Mouse (Mus musculus) heart, postnatal 0 days (tissue): ENCODE results near the gene Cep164. TPM values are rescaled to one million over a fixed set of nuclear protein-coding genes. Genes with fewer than 3 reads are reported as not detected.
"Not testable (repeated sequence)": the region's sequence is repeated elsewhere in the genome, so short reads cannot be mapped to it uniquely, and the experiment has no call there.

Experiments used
- ATAC-seq: fragments of 200-750 bp; cut with Nextera tagmentation; 2 replicates; pipeline ENCODE4 v1.8.0; 2017; ENCODE audit warnings: low read depth, moderate number of reproducible peaks, moderate library complexity; ENCODE audit not compliant: insufficient read depth
- DNase-seq: peaks from one replicate; pipeline ENCODE4 v3.0.0-alpha.2; 2016; ENCODE audit warnings: low spot score
- H3K27ac ChIP-seq: fragments of 300-500 bp; sonication (generic); 2 replicates; pipeline ENCODE4 v1.5.1; 2014; ENCODE audit warnings: low read depth, mild to moderate bottlenecking
- H3K27me3 ChIP-seq: fragments of 300-500 bp; sonication (generic); 2 replicates; pipeline ENCODE4 v1.6.1; 2014; ENCODE audit warnings: low read length, mixed read lengths; ENCODE audit not compliant: control insufficient read depth, insufficient read depth
- H3K36me3 ChIP-seq: fragments of 300-500 bp; sonication (generic); replicated peaks from 2 replicates; pipeline ENCODE4 v1.6.1; 2014; ENCODE audit warnings: low read length, mixed read lengths; ENCODE audit not compliant: control insufficient read depth, insufficient read depth
- H3K4me1 ChIP-seq: fragments of 300-500 bp; sonication (generic); 2 replicates; pipeline ENCODE4 v1.6.1; 2014; ENCODE audit warnings: antibody characterized with exemption; ENCODE audit not compliant: control insufficient read depth, insufficient read depth
- H3K4me2 ChIP-seq: fragments of 300-500 bp; sonication (generic); 2 replicates; pipeline ENCODE4 v1.6.1; 2014; ENCODE audit warnings: low read depth, mild to moderate bottlenecking, low read length, moderate library complexity
- H3K4me3 ChIP-seq: fragments of 300-500 bp; sonication (generic); 2 replicates; pipeline ENCODE4 v1.5.1; 2014; ENCODE audit warnings: low read depth, low read length
- H3K9ac ChIP-seq: fragments of 300-500 bp; sonication (generic); replicated peaks from 2 replicates; pipeline ENCODE4 v1.6.1; 2014; ENCODE audit warnings: low read depth, low read length, mixed read lengths
- H3K9me3 ChIP-seq: fragments of 300-500 bp; sonication (generic); replicated peaks from 2 replicates; pipeline ENCODE4 v1.6.1; 2016; ENCODE audit warnings: low read length; ENCODE audit not compliant: control insufficient read depth
- CTCF ChIP-seq: IDR thresholded peaks from 2 replicates; pipeline ENCODE4 v1.5.1; 2016; ENCODE audit warnings: antibody characterized with exemption, control low read depth, low read depth
- EP300 ChIP-seq: IDR thresholded peaks from 2 replicates; pipeline ENCODE4 v1.6.1; 2016; ENCODE audit warnings: antibody characterized with exemption, low read depth
- WGBS: fragments of 180-500 bp; shearing (Covaris S2); extraction: QIAGEN DNeasy Blood & Tissue Kit; methylation state at CpG from one replicate; pipeline ENCODE4 v1.1.7; 2014; 5-methylcytosine and 5-hydroxymethylcytosine counted together
- polyA plus RNA-seq: library from polyadenylated mRNA; unstranded; fragments of >200 nt; fragmentation: Nextera tagmentation; extraction: Ambion mirVana; gene quantifications from 2 replicates; pipeline ENCODE4 v1.2.1, GENCODE M21; 2015
- total RNA-seq: library from RNA; depleted of rRNA; stranded (reverse); fragments of >200 nt; gene quantifications from 2 replicates; pipeline ENCODE4 v1.2.3, GENCODE M21; 2014; ENCODE audit warnings: low replicate concordance

The Cep164 gene
- total and polyA plus RNA-seq, 2 experiments from 2014 or later = 7.0 to 29.8 TPM

GRCm38 (mm10) chr9:45849528-45850408 lies 21.3 kb upstream of the Cep164 start:
- WGBS = 39% methylated on average over 9 of the region's 9 CpGs
- ATAC-seq = peak; percentile 85
- H3K4me2 ChIP-seq = 0 out of 2 replicates have a peak overlapping the region, but pooled peaks have one; percentile 15
- peak; percentile 85 for DNase-seq
- no peaks in the 10 kb centered on the region for H3K27me3 ChIP-seq
- peaks cover 32% of the 10 kb centered on the region for H3K4me1 ChIP-seq
- peak overlapping the region; percentile 34; the same call in 1 of the 2 replicates for H3K9ac ChIP-seq
- peak overlapping the region; percentile 85 for H3K27ac ChIP-seq
- H3K4me3 ChIP-seq = no peak overlapping the region
- H3K9me3 ChIP-seq = no peaks in the 10 kb centered on the region
- TF ChIP-seq CTCF = no peak
- peaks cover 17% of the 10 kb centered on the region for H3K36me3 ChIP-seq

- TF ChIP-seq CTCF = no peak
- Histone ChIP-seq H3K9me3 (no peaks in the 10 kb centered on the region), H3K36me3 (0 out of 2 replicates have a peak, but pooled peaks cover 3% of the 10 kb centered on the region), H3K27ac (no peak overlapping the region), H3K4me2 (no peak overlapping the region), H3K9ac (no peak overlapping the region), H3K4me1 (peaks cover 32% of the 10 kb centered on the region), H3K4me3 (no peak overlapping the region), H3K27me3 (no peaks in the 10 kb centered on the region)
- ATAC-seq = no peak
- WGBS = 79% methylated on average over 5 of the region's 5 CpGs
- DNase-seq = no peak
Measured at GRCm38 (mm10) chr9:45846891-45847460, 18.5 kb upstream of the Cep164 start.

GRCm38 (mm10) chr9:45846176-45846575 lies 17.7 kb upstream of the Cep164 start:
- H3K27me3 ChIP-seq, H3K4me3 ChIP-seq, H3K9me3 ChIP-seq, H3K9ac ChIP-seq, H3K4me2 ChIP-seq, H3K36me3 ChIP-seq, ATAC-seq, H3K27ac ChIP-seq, DNase-seq: not testable (repeated sequence)
- WGBS = 68% methylated on average over 2 of the region's 2 CpGs
- peaks cover 34% of the 10 kb centered on the region for H3K4me1 ChIP-seq

GRCm38 (mm10) chr9:45845541-45845940 lies 17.1 kb upstream of the Cep164 start:
- WGBS = 86% methylated on average over 3 of the region's 3 CpGs
- H3K27me3 ChIP-seq = no peaks in the 10 kb centered on the region
- no peak overlapping the region for H3K27ac ChIP-seq
- DNase-seq (no peak), ATAC-seq (no peak)
- no peaks in the 10 kb centered on the region for H3K36me3 ChIP-seq
- peaks cover 35% of the 10 kb centered on the region for H3K4me1 ChIP-seq
- TF ChIP-seq CTCF (no peak), EP300 (no peak)
- no peak overlapping the region for H3K4me3 ChIP-seq
- no peak overlapping the region for H3K4me2 ChIP-seq
- no peak overlapping the region for H3K9ac ChIP-seq
- no peaks in the 10 kb centered on the region for H3K9me3 ChIP-seq

GRCm38 (mm10) chr9:45843780-45844179 lies 15.3 kb upstream of the Cep164 start:
- H3K4me1 ChIP-seq = peaks cover 32% of the 10 kb centered on the region
- ATAC-seq (no peak), DNase-seq (no peak)
- no peaks in the 10 kb centered on the region for H3K36me3 ChIP-seq
- TF ChIP-seq EP300 (no peak), CTCF (no peak)
- no peak overlapping the region for H3K27ac ChIP-seq
- H3K9ac ChIP-seq = no peak overlapping the region
- WGBS = 83% methylated on average over 1 of the region's 1 CpGs
- no peak overlapping the region for H3K4me2 ChIP-seq
- H3K9me3 ChIP-seq = no peaks in the 10 kb centered on the region
- no peaks in the 10 kb centered on the region for H3K27me3 ChIP-seq
- no peak overlapping the region for H3K4me3 ChIP-seq

- DNase-seq (no peak), ATAC-seq (no peak)
- H3K4me2 ChIP-seq = no peak overlapping the region
- no peak overlapping the region for H3K27ac ChIP-seq
- H3K36me3 ChIP-seq = no peaks in the 10 kb centered on the region
- WGBS = 86% methylated on average over 5 of the region's 5 CpGs
- peaks cover 27% of the 10 kb centered on the region for H3K4me1 ChIP-seq
- H3K4me3 ChIP-seq = no peak overlapping the region
- TF ChIP-seq CTCF = no peak
- no peak for TF ChIP-seq EP300
- H3K27me3 ChIP-seq = no peaks in the 10 kb centered on the region
- no peak overlapping the region for H3K9ac ChIP-seq
- H3K9me3 ChIP-seq = no peaks in the 10 kb centered on the region
Measured at GRCm38 (mm10) chr9:45843007-45843406, 14.5 kb upstream of the Cep164 start.
